Mouse (Mus musculus) monocyte, adult 5-6 weeks (primary cell): ENCODE data around the gene Pum3. TPM values are rescaled to one million over a fixed set of nuclear protein-coding genes. Genes with fewer than 3 reads are reported as not detected.

Experiments used
- total RNA-seq: library from RNA; stranded (forward); fragments of 200-1000, 200-491, 200-594 nt; gene quantifications from 3 replicates; pipeline ENCODE4 v1.2.3, GENCODE M21; 2017

Gene Pum3
- total RNA-seq, 1 experiment from 2014 or later, result 72.9 TPM

Other genes with a start within 250 kb of the Pum3 start
- 0.10 to 2.3 TPM in 2 of 3 replicates, not detected in the other for gene Vldlr, start 213.3 kb downstream of the Pum3 start, total RNA-seq
- not detected in 3 replicates for gene Kcnv2, start 107.2 kb downstream of the Pum3 start, total RNA-seq